Mouse (Mus musculus): ENCODE measurements around the gene Syne2.

Gene Syne2

GRCm38 (mm10) chr12:75829616-75830015 is 11.7 kb downstream of the Syne2 start:
- no peak for DNase-seq

- no peak for DNase-seq
Observed at GRCm38 (mm10) chr12:75833149-75833959, 15.4 kb downstream of the Syne2 start.

GRCm38 (mm10) chr12:75833960-75834729 is 16.2 kb downstream of the Syne2 start:
- DNase-seq = no peak

GRCm38 (mm10) chr12:75836524-75836962 is 18.6 kb downstream of the Syne2 start:
- no peak for DNase-seq

GRCm38 (mm10) chr12:75837462-75837861 is 19.5 kb downstream of the Syne2 start:
- DNase-seq = no peak

- no peak for DNase-seq
Observed at GRCm38 (mm10) chr12:75839083-75839736, 21.3 kb downstream of the Syne2 start.

GRCm38 (mm10) chr12:75841183-75841582 is 23.2 kb downstream of the Syne2 start:
- no peak for DNase-seq

- no peak for DNase-seq
Observed at GRCm38 (mm10) chr12:75844311-75844710, 26.4 kb downstream of the Syne2 start.

- DNase-seq = no peak
Observed at GRCm38 (mm10) chr12:75845070-75845469, 27.1 kb downstream of the Syne2 start.

- no peak for DNase-seq
Observed at GRCm38 (mm10) chr12:75846513-75846912, 28.6 kb downstream of the Syne2 start.

- no peak for DNase-seq
Observed at GRCm38 (mm10) chr12:75850205-75850604, 32.3 kb downstream of the Syne2 start.

- DNase-seq = no peak
Observed at GRCm38 (mm10) chr12:75851481-75851880, 33.5 kb downstream of the Syne2 start.

GRCm38 (mm10) chr12:75852384-75852783 is 34.5 kb downstream of the Syne2 start:
- DNase-seq = no peak

GRCm38 (mm10) chr12:75853559-75853958 is 35.6 kb downstream of the Syne2 start:
- no peak for DNase-seq

- DNase-seq = no peak
Observed at GRCm38 (mm10) chr12:75855051-75855453, 37.1 kb downstream of the Syne2 start.

- DNase-seq = no peak
Observed at GRCm38 (mm10) chr12:75855621-75856020, 37.7 kb downstream of the Syne2 start.

GRCm38 (mm10) chr12:75856096-75856868 is 38.3 kb downstream of the Syne2 start:
- no peak for DNase-seq

- DNase-seq = no peak
Observed at GRCm38 (mm10) chr12:75859936-75860335, 42.0 kb downstream of the Syne2 start.

- no peak for DNase-seq
Observed at GRCm38 (mm10) chr12:75860843-75861242, 42.9 kb downstream of the Syne2 start.

- no peak for DNase-seq
Observed at GRCm38 (mm10) chr12:75865166-75865565, 47.2 kb downstream of the Syne2 start.

- no peak for DNase-seq
Observed at GRCm38 (mm10) chr12:75866419-75867373, 48.8 kb downstream of the Syne2 start.
